Mouse (Mus musculus) hindbrain, embryonic 16.5 days (tissue): ENCODE data around the gene Shisa4. TPM values are rescaled to one million over a fixed set of nuclear protein-coding genes. Genes with fewer than 3 reads are reported as not detected.

ENCODE experiments used
- ATAC-seq: fragments of 200-750 bp; cut with Nextera tagmentation; 2 replicates; pipeline ENCODE4 v1.8.0; 2017; ENCODE audit warnings: moderate TSS enrichment, moderate library complexity
- H3K27ac ChIP-seq: fragments of 300-500 bp; sonication (generic); 2 replicates; pipeline ENCODE4 v1.5.1; 2014; ENCODE audit warnings: low read depth, mild to moderate bottlenecking, control low read depth, low read length, moderate library complexity
- H3K27me3 ChIP-seq: fragments of 300-500 bp; sonication (generic); replicated peaks from 2 replicates; pipeline ENCODE4 v1.6.1; 2014; ENCODE audit warnings: low read length; ENCODE audit not compliant: control insufficient read depth, insufficient read depth
- H3K36me3 ChIP-seq: fragments of 300-500 bp; sonication (generic); 2 replicates; pipeline ENCODE4 v1.6.1; 2014; ENCODE audit warnings: mild to moderate bottlenecking, low read length, moderate library complexity, mixed read lengths; ENCODE audit not compliant: control insufficient read depth, insufficient read depth
- H3K4me1 ChIP-seq: fragments of 300-500 bp; sonication (generic); 2 replicates; pipeline ENCODE4 v1.6.1; 2014; ENCODE audit warnings: low read depth, low read length; ENCODE audit not compliant: control insufficient read depth, insufficient read depth
- H3K4me2 ChIP-seq: fragments of 300-500 bp; sonication (generic); 2 replicates; pipeline ENCODE4 v1.6.1; 2014; ENCODE audit warnings: mild to moderate bottlenecking, low read length, control low read depth, moderate library complexity
- H3K4me3 ChIP-seq: fragments of 300-500 bp; sonication (generic); 2 replicates; pipeline ENCODE4 v1.5.1; 2014; ENCODE audit warnings: mild to moderate bottlenecking, low read length, control low read depth, moderate library complexity
- H3K9ac ChIP-seq: fragments of 300-500 bp; sonication (generic); 2 replicates; pipeline ENCODE4 v1.6.1; 2014; ENCODE audit warnings: low read depth, mild to moderate bottlenecking, control low read depth, low read length, moderate library complexity
- H3K9me3 ChIP-seq: fragments of 300-500 bp; sonication (generic); 2 replicates; pipeline ENCODE4 v1.6.1; 2014; ENCODE audit warnings: mild to moderate bottlenecking, low read length, moderate library complexity; ENCODE audit not compliant: control insufficient read depth
- WGBS: fragments of 180-500 bp; shearing (Covaris S2); extraction: QIAGEN DNeasy Blood & Tissue Kit; methylation state at CpG from one replicate; pipeline ENCODE4 v1.1.7; 2014; 5-methylcytosine and 5-hydroxymethylcytosine counted together
- polyA plus RNA-seq: library from polyadenylated mRNA; unstranded; fragments of >200 nt; fragmentation: Nextera tagmentation; extraction: Ambion mirVana; gene quantifications from 2 replicates; pipeline ENCODE4 v1.2.1, GENCODE M21; 2015

The Shisa4 gene
- polyA plus RNA-seq, 1 experiment from 2014 or later, result 135 TPM

DNA sequence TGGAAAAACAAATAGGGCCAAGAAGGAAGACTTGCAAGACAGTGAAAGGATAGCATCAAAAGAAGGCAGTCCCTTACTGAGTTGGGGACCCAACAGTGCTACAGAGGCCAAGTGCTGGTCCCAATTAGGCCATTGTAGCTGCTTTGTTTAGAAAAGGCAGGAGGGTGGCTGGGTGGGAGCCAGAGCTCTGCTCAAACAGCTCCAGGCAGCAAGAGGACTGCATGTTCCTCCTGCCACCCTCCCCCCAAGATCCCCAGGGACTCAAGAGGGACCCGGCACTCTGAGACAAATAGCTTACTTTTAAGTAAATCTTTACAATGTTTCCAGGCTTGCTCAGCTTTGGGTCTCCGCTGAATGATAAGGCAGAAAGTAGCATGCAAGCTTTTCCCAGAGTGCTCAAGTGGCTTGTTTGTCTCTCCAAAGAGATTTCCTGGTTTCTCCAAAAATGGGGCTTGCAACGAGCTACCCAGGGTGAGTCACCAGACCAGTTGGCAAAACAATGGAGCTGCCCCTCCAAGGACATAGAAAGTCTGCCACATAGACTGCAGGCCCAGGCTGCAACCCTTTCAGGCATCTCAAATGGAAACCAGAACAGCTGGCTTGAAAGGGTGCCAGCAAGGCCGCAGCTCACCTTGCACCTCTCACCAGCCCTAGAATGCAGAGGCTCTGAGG is 27.4 kb downstream of the Shisa4 start:
- WGBS, result 54% methylated on average over 4 of the region's 4 CpGs
- H3K9me3 ChIP-seq, result no peaks in the 10 kb centered on the region
- H3K9ac ChIP-seq, result no peak overlapping the region
- ATAC-seq, result no peak
- no peak overlapping the region for H3K4me2 ChIP-seq
- H3K27ac ChIP-seq, result no peak overlapping the region
- H3K4me1 ChIP-seq, result no peaks in the 10 kb centered on the region
- H3K4me3 ChIP-seq, result no peak overlapping the region
- no peaks in the 10 kb centered on the region for H3K36me3 ChIP-seq
- H3K27me3 ChIP-seq, result no peaks in the 10 kb centered on the region

DNA sequence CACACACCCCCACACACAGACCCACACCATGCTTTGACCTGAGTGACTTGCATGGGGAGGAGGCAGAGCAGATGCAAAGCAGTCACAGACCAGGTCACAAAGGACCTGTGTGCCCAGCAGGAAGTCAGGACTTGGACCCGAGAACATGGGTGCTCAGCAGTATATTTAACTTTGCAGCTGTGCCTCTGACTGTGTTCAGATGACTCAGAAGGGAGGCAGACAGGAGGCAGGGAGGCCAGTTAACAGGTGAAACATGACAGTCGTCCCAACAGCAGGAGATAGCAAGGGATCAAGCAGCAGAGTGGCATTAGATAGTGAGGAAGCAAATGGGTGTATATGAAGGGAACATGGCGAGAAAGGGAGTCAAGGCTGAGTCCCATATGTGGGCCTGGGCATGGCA is 28.1 kb downstream of the Shisa4 start:
- 73% methylated on average over 3 of the region's 3 CpGs for WGBS
- Histone ChIP-seq H3K36me3 (no peaks in the 10 kb centered on the region), H3K4me3 (no peak overlapping the region), H3K27me3 (no peaks in the 10 kb centered on the region), H3K27ac (no peak overlapping the region), H3K9me3 (no peaks in the 10 kb centered on the region), H3K9ac (no peak overlapping the region), H3K4me1 (no peaks in the 10 kb centered on the region), H3K4me2 (no peak overlapping the region)
- ATAC-seq, result no peak

- H3K4me3 ChIP-seq, result no peak overlapping the region
- H3K4me1 ChIP-seq, result no peaks in the 10 kb centered on the region
- no peak overlapping the region for H3K4me2 ChIP-seq
- H3K9ac ChIP-seq, result no peak overlapping the region
- 74% methylated on average over 4 of the region's 4 CpGs for WGBS
- H3K27me3 ChIP-seq, result no peaks in the 10 kb centered on the region
- no peak for ATAC-seq
- H3K36me3 ChIP-seq, result no peaks in the 10 kb centered on the region
- no peak overlapping the region for H3K27ac ChIP-seq
- no peaks in the 10 kb centered on the region for H3K9me3 ChIP-seq
Measured at GRCm38 (mm10) chr1:135344026-135344425, 31.0 kb downstream of the Shisa4 start.

GRCm38 (mm10) chr1:135341947-135342346 is 33.1 kb downstream of the Shisa4 start:
- no peaks in the 10 kb centered on the region for H3K36me3 ChIP-seq
- ATAC-seq, result no peak

DNA sequence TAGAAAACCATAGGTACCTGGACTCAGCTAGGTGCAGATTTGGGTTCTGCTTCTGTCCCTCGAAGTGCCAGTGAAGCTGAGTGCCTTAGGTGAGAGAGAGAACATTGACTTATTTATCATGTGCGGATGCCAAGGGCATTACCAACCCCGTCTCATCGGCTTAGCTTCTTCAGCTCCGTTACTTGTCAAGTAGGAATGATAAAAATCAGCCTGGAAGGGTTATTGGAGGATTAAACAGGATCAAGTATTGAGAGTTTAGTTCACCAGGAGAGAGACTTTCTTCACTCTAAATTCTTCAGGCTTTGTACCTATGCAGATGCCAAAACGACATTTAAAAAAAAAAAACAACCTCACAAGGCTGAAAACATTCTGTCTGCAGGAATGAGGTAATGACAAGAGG is 44.5 kb downstream of the Shisa4 start:
- no peak overlapping the region for H3K9ac ChIP-seq
- 79% methylated on average over 6 of the region's 6 CpGs for WGBS
- no peaks in the 10 kb centered on the region for H3K9me3 ChIP-seq
- ATAC-seq, result no peak
- H3K4me1 ChIP-seq, result no peaks in the 10 kb centered on the region
- H3K4me2 ChIP-seq, result no peak overlapping the region
- no peaks in the 10 kb centered on the region for H3K27me3 ChIP-seq
- H3K36me3 ChIP-seq, result no peaks in the 10 kb centered on the region
- H3K4me3 ChIP-seq, result no peak overlapping the region
- H3K27ac ChIP-seq, result no peak overlapping the region

More at GRCm38 (mm10) chr1:135341947-135342346, 33.1 kb downstream of the Shisa4 start:
- no peaks in the 10 kb centered on the region for H3K9me3 ChIP-seq
- H3K4me1 ChIP-seq, result no peaks in the 10 kb centered on the region
- no peak overlapping the region for H3K9ac ChIP-seq
- H3K27me3 ChIP-seq, result no peaks in the 10 kb centered on the region
- H3K4me2 ChIP-seq, result no peak overlapping the region
- no peak overlapping the region for H3K4me3 ChIP-seq
- H3K27ac ChIP-seq, result no peak overlapping the region
- WGBS, result 63% methylated on average over 8 of the region's 8 CpGs

GRCm38 (mm10) chr1:135328368-135328767 is 46.7 kb downstream of the Shisa4 start:
- WGBS, result 73% methylated on average over 5 of the region's 5 CpGs
- no peaks in the 10 kb centered on the region for H3K4me1 ChIP-seq
- H3K27me3 ChIP-seq, result no peaks in the 10 kb centered on the region; the same call in 1 of the 2 replicates
- H3K4me3 ChIP-seq, result no peak overlapping the region
- no peaks in the 10 kb centered on the region for H3K9me3 ChIP-seq
- H3K4me2 ChIP-seq, result no peak overlapping the region
- no peak for ATAC-seq
- no peak overlapping the region for H3K9ac ChIP-seq
- no peak overlapping the region for H3K27ac ChIP-seq
- H3K36me3 ChIP-seq, result no peaks in the 10 kb centered on the region

DNA sequence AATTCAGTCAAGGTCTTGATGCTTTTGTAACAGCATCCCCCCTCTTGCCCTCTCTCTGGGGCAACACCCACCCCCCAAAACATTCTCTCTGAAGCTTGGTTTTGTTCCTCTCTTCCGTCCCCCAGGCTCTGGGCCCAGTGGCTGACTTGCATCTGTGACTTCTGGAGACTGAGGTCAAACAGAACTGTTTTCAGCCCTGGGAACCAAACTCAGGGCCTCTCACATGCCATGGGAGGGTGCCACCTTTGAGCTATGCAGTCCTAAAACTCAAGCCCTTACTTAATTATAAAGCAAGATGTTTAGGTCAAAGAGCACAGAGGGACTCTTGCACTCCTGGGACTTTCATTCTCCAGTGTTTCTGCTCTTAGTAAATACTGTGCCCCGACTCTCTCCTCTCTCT is 49.1 kb downstream of the Shisa4 start:
- no peaks in the 10 kb centered on the region for H3K4me1 ChIP-seq
- no peak overlapping the region for H3K27ac ChIP-seq
- no peak overlapping the region for H3K9ac ChIP-seq
- 80% methylated on average over 2 of the region's 2 CpGs for WGBS
- no peak overlapping the region for H3K4me3 ChIP-seq
- H3K27me3 ChIP-seq, result no peaks in the 10 kb centered on the region; the same call in 1 of the 2 replicates
- H3K9me3 ChIP-seq, result no peaks in the 10 kb centered on the region
- no peak overlapping the region for H3K4me2 ChIP-seq
- ATAC-seq, result no peak
- no peaks in the 10 kb centered on the region for H3K36me3 ChIP-seq

DNA sequence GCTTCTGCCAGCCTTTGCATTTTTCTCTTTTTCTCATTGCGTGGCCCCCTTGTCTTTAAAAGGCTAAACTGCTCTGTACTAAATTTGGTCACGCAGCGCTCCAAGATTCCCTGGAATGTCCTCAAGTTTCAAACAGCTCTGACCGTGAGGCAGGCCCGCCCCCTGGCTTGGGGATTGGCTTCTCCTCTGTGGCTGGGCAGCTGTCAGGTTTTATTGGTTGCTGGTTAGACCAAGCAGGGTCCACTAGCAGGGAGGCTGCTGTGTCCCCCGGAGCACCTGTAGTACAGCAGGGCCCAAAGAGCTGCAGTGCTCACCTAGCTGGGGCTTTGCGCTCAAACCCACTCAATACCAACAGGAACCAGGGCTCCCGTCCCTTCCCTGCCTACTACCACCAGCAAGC is 50.5 kb downstream of the Shisa4 start, which contains the start of gene Lmod1:
Gene Lmod1, plus strand, starts transcription at position 237 of the 400 bp plus-strand sequence.
- Histone ChIP-seq H3K4me1 (no peaks in the 10 kb centered on the region), H3K27ac (no peak within 1 kb of the TSS), H3K9me3 (no peaks in the 10 kb centered on the region), H3K4me3 (no peak within 1 kb of the TSS), H3K9ac (no peak within 1 kb of the TSS), H3K4me2 (no peak within 1 kb of the TSS), H3K27me3 (no peaks in the 10 kb centered on the region; the same call in 1 of the 2 replicates), H3K36me3 (no peaks in the 10 kb centered on the region)
- no peak for ATAC-seq
- WGBS, result 20% methylated on average over 8 of the region's 8 CpGs

- H3K4me1 ChIP-seq, result no peaks in the 10 kb centered on the region
- 81% methylated on average over 7 of the region's 7 CpGs for WGBS
- no peak overlapping the region for H3K4me2 ChIP-seq
- H3K27ac ChIP-seq, result no peak overlapping the region
- no peak for ATAC-seq
- no peaks in the 10 kb centered on the region for H3K36me3 ChIP-seq
- no peaks in the 10 kb centered on the region; the same call in 1 of the 2 replicates for H3K27me3 ChIP-seq
- H3K9me3 ChIP-seq, result no peaks in the 10 kb centered on the region
- H3K4me3 ChIP-seq, result no peak overlapping the region
- no peak overlapping the region for H3K9ac ChIP-seq
Measured at GRCm38 (mm10) chr1:135323367-135323901, 51.6 kb downstream of the Shisa4 start.
